Mouse (Mus musculus): ENCODE measurements around the gene Atg9a.

- TF ChIP-seq CTCF (IDR thresholded peaks at IDR 0.05; ENCODE audit: control insufficient read depth, insufficient read depth, low read length) (no peak), POLR2A (IDR thresholded peaks at IDR 0.05; ENCODE audit: borderline replicate concordance, control insufficient read depth, low read depth, low read length) (no peak)
Observed at GRCm38 (mm10) chr1:75212542-75212941, 20.5 kb upstream of the Atg9a start.
